Mouse (Mus musculus): ENCODE measurements around the gene Adora3. TPM values are rescaled to one million over a fixed set of nuclear protein-coding genes. Genes with fewer than 3 reads are reported as not detected.
A peak's percentile ranks its signal among the peaks of the same experiment; 100 is the strongest.

Adora3 gene
- polyA plus RNA-seq, 1 experiment from 2014 or later: 0.24 TPM

DNA sequence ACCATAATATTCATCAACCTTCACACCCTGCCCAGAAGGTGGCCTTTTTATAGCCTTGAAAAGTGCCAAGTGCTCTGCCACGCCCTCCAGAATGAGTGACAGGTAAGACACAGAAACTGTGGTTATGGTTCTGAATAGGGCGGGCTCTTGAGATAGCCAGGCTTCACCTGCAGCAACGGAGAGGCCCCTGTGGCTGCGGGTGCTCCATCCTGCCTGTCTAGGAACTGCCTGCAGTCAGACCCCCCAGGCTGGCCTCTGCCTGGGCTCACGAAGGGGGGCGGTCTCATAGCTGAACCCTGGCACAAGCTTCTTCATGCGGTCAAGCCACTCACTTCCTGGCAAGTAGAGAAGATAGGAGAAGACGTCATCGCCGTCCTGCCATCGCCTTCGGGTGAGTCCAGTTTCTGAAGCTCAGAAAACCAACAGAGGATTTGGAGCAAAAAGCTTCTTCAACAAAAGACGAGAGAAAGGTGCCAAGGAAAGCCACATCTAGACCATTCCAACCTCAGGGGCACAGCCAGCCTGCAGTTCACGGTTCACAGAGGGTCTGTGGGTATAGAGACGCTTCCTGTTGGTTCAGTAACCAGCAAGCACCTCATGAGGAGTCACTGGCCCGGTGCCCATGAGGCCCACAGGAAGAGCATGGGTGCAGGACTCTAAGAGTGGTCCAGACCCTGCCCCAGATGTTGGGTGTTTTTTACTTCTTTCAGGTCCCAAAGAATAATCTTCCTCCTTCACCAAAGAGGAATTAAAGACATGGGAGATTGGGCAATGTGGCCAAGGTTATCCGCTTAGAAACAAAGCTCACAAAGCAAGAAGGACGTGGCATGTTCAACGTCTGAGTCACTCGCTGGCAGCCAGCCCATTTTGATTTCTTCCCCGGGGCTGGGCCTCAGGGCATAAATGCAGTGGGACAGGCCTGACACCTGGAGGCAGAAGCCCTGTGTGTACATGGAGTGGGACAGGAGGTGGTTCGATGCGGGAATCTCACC is 24.2 kb downstream of the Adora3 start:
- Histone ChIP-seq H3K4me1 (replicated peaks) (no peaks in the 10 kb centered on the region), H3K36me3 (no peaks in the 10 kb centered on the region), H3K27ac (no peak overlapping the region), H3K9me3 (no peaks in the 10 kb centered on the region), H3K4me2 (replicated peaks) (no peak overlapping the region), H3K27me3 (no peaks in the 10 kb centered on the region), H3K4me3 (replicated peaks) (no peak overlapping the region), H3K9ac (replicated peaks) (no peak overlapping the region; the same call in 1 of the 2 replicates)
- no peak for ATAC-seq
- 83% methylated on average over 23 of the region's 23 CpGs for WGBS

- Histone ChIP-seq H3K4me1 (replicated peaks) (no peaks in the 10 kb centered on the region), H3K9ac (replicated peaks) (no peak overlapping the region), H3K4me3 (replicated peaks) (no peak overlapping the region), H3K4me2 (replicated peaks) (no peak overlapping the region), H3K36me3 (no peaks in the 10 kb centered on the region), H3K27ac (no peak overlapping the region), H3K9me3 (no peaks in the 10 kb centered on the region), H3K27me3 (no peaks in the 10 kb centered on the region)
- ATAC-seq: no peak
- WGBS: 83% methylated on average over 3 of the region's 3 CpGs
Observed at GRCm38 (mm10) chr3:105896811-105897210, 26.2 kb downstream of the Adora3 start.

- no peaks in the 10 kb centered on the region for H3K27me3 ChIP-seq
- no peak for ATAC-seq
- WGBS: 99% methylated on average over 2 of the region's 2 CpGs
Observed at GRCm38 (mm10) chr3:105898325-105898724, 27.7 kb downstream of the Adora3 start.

DNA sequence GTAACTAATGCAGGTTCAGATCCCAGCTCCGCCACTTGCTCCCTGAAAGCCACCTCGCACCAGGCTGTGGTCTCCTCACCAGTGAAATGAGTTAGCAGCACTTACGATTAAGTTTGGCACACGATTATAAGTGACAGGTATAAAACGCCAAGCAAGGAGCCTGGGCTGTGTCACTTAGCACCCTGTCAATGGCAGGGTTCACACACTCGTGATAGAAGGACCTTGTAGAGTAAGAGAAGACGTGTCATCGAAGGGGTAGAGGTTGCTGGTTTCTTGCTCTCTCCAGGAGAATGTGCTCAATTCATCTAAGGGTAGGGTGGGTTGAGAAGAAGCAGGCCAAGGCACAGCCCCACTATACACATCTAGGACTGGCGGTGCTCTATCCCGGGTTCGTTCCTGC is 28.2 kb downstream of the Adora3 start:
- no peak overlapping the region for H3K27ac ChIP-seq
- no peaks in the 10 kb centered on the region for H3K27me3 ChIP-seq
- WGBS: 95% methylated on average over 11 of the region's 11 CpGs
- H3K4me1 ChIP-seq (replicated peaks): no peaks in the 10 kb centered on the region
- no peaks in the 10 kb centered on the region for H3K36me3 ChIP-seq
- H3K4me2 ChIP-seq (replicated peaks): no peak overlapping the region
- no peak overlapping the region for H3K4me3 ChIP-seq (replicated peaks)
- no peak overlapping the region for H3K9ac ChIP-seq (replicated peaks)
- H3K9me3 ChIP-seq: no peaks in the 10 kb centered on the region
- no peak for ATAC-seq

More at GRCm38 (mm10) chr3:105898325-105898724, 27.7 kb downstream of the Adora3 start:
- H3K36me3 ChIP-seq: no peaks in the 10 kb centered on the region
- H3K4me2 ChIP-seq (replicated peaks): no peak overlapping the region
- no peaks in the 10 kb centered on the region for H3K4me1 ChIP-seq (replicated peaks)
- no peaks in the 10 kb centered on the region for H3K9me3 ChIP-seq
- no peak overlapping the region for H3K4me3 ChIP-seq (replicated peaks)
- no peak overlapping the region for H3K27ac ChIP-seq
- H3K9ac ChIP-seq (replicated peaks): no peak overlapping the region

GRCm38 (mm10) chr3:105899394-105900147 is 28.9 kb downstream of the Adora3 start:
- Histone ChIP-seq H3K27ac (no peak overlapping the region), H3K4me2 (replicated peaks) (no peak overlapping the region), H3K27me3 (no peaks in the 10 kb centered on the region), H3K9ac (replicated peaks) (no peak overlapping the region), H3K4me3 (replicated peaks) (no peak overlapping the region), H3K36me3 (no peaks in the 10 kb centered on the region), H3K4me1 (replicated peaks) (no peaks in the 10 kb centered on the region), H3K9me3 (no peaks in the 10 kb centered on the region)
- 42% methylated on average over 8 of the region's 8 CpGs for WGBS
- ATAC-seq: peak; percentile 86

DNA sequence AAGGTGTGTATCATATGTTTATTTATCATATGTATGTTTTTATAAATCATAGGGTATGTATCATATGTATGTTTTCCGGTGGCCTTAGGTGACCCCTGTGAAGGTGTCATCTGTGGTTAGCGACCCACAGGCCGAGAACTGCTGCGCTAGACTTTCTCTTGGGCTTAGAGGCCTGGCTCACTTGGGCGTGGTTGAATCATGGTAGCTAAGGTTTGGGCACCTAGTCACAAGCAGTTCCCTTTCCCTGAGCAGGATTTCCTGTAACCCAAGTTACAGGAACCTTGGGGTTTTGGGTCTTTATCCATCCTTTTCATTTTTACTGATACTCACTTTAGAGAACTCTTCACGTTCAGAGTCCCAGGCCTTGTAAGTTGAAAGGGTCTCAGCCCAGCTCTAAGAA is 29.6 kb downstream of the Adora3 start:
- ATAC-seq: no peak
- WGBS: 86% methylated on average over 6 of the region's 6 CpGs

DNA sequence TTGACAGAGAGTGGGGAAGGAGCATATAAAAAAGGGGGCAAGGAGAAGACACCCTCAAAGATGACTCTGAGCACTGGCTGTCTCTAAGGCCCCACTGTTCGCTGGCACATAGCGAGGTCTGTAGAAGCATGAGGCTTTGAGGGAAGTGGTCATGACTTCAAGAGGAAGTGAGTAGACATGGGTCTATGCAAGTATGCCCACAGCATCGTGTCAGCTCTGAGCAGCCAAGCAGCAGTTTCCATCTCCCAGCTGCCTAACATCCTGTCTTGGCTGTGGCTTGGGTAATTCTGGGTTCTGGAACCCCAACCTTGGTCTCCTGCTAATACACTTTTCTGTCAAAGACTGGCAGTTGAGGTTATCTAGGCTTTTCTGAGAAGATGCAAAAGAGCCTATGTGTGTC is 30.1 kb downstream of the Adora3 start:
- Histone ChIP-seq H3K36me3 (no peaks in the 10 kb centered on the region), H3K27ac (no peak overlapping the region), H3K9ac (replicated peaks) (no peak overlapping the region), H3K27me3 (no peaks in the 10 kb centered on the region), H3K4me3 (replicated peaks) (no peak overlapping the region), H3K9me3 (no peaks in the 10 kb centered on the region), H3K4me2 (replicated peaks) (no peak overlapping the region), H3K4me1 (replicated peaks) (no peaks in the 10 kb centered on the region)
- 90% methylated on average over 3 of the region's 3 CpGs for WGBS
- no peak for ATAC-seq

More for the DNA sequence above, 29.6 kb downstream of the Adora3 start:
- Histone ChIP-seq H3K27me3 (no peaks in the 10 kb centered on the region), H3K4me2 (replicated peaks) (no peak overlapping the region), H3K4me1 (replicated peaks) (no peaks in the 10 kb centered on the region), H3K4me3 (replicated peaks) (no peak overlapping the region), H3K36me3 (no peaks in the 10 kb centered on the region), H3K27ac (no peak overlapping the region), H3K9me3 (no peaks in the 10 kb centered on the region), H3K9ac (replicated peaks) (no peak overlapping the region)

DNA sequence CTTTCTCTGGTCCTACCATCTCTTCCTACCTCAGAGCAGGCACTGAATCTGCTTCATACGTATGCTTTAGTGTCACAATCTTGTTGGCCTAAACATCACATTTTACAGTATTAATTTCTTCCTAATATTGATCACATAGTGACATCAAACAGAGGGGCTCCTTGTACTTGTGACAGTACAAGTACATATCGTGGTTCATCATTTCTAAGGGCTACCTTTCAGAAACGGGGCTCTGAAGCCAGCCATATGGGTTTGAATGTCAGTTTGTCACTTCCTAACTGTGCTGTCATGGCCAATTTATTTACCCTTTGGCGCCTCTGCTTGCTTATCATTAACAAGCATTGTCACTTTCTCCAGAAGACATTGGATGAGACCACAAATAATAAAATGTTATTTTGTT is 30.8 kb downstream of the Adora3 start:
- Histone ChIP-seq H3K36me3 (no peaks in the 10 kb centered on the region), H3K4me2 (replicated peaks) (no peak overlapping the region), H3K4me1 (replicated peaks) (no peaks in the 10 kb centered on the region), H3K27me3 (no peaks in the 10 kb centered on the region), H3K4me3 (replicated peaks) (no peak overlapping the region), H3K9ac (replicated peaks) (no peak overlapping the region), H3K9me3 (no peaks in the 10 kb centered on the region), H3K27ac (no peak overlapping the region)
- no peak for ATAC-seq
- WGBS: 81% methylated on average over 4 of the region's 4 CpGs

- Histone ChIP-seq H3K9me3 (no peaks in the 10 kb centered on the region), H3K27me3 (no peaks in the 10 kb centered on the region), H3K4me1 (replicated peaks) (no peaks in the 10 kb centered on the region), H3K4me2 (replicated peaks) (no peak overlapping the region), H3K9ac (replicated peaks) (no peak overlapping the region), H3K27ac (no peak overlapping the region), H3K4me3 (replicated peaks) (no peak overlapping the region), H3K36me3 (no peaks in the 10 kb centered on the region)
- ATAC-seq: no peak
- 82% methylated on average over 4 of the region's 4 CpGs for WGBS
Observed at GRCm38 (mm10) chr3:105904213-105904612, 33.6 kb downstream of the Adora3 start.

GRCm38 (mm10) chr3:105904721-105905120 is 34.1 kb downstream of the Adora3 start:
- no peak overlapping the region for H3K4me2 ChIP-seq (replicated peaks)
- ATAC-seq: no peak
- no peaks in the 10 kb centered on the region for H3K4me1 ChIP-seq (replicated peaks)
- 93% methylated on average over 9 of the region's 9 CpGs for WGBS
- H3K27me3 ChIP-seq: no peaks in the 10 kb centered on the region
- H3K36me3 ChIP-seq: no peaks in the 10 kb centered on the region
- no peak overlapping the region for H3K4me3 ChIP-seq (replicated peaks)
- no peak overlapping the region for H3K27ac ChIP-seq
- H3K9me3 ChIP-seq: no peaks in the 10 kb centered on the region
- H3K9ac ChIP-seq (replicated peaks): no peak overlapping the region

- ATAC-seq: no peak
Observed at GRCm38 (mm10) chr3:105907956-105908655, 37.4 kb downstream of the Adora3 start.

DNA sequence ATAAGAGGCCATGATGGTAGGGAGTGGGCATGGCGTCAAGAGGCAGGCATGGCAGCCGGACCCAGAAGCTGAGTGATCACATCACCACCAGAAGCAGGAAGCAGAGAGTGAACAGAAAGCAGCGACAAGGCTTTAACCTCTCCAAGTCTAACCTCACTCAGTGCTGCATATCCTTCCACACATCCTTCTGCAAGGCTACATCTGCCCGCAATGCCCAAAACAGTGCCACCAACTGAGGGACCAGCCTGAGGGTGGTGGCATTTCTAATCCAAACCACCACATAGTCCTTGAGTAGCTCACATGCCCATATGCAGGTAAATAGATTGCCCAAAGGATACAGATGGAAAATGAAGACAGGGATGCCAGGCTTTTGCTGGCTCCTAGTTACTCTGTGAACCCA is 38.3 kb downstream of the Adora3 start:
- H3K36me3 ChIP-seq: no peaks in the 10 kb centered on the region
- H3K4me2 ChIP-seq (replicated peaks): no peak overlapping the region
- no peak overlapping the region for H3K27ac ChIP-seq
- 93% methylated on average over 4 of the region's 4 CpGs for WGBS
- no peak overlapping the region for H3K4me3 ChIP-seq (replicated peaks)
- no peaks in the 10 kb centered on the region for H3K9me3 ChIP-seq
- no peaks in the 10 kb centered on the region for H3K27me3 ChIP-seq
- no peak for ATAC-seq
- no peak overlapping the region for H3K9ac ChIP-seq (replicated peaks)
- H3K4me1 ChIP-seq (replicated peaks): no peaks in the 10 kb centered on the region

More at GRCm38 (mm10) chr3:105907956-105908655, 37.4 kb downstream of the Adora3 start:
- H3K27ac ChIP-seq: no peak overlapping the region
- no peak overlapping the region for H3K9ac ChIP-seq (replicated peaks)
- WGBS: 41% methylated on average over 9 of the region's 9 CpGs
- H3K4me3 ChIP-seq (replicated peaks): no peak overlapping the region
- H3K4me1 ChIP-seq (replicated peaks): no peaks in the 10 kb centered on the region
- H3K36me3 ChIP-seq: no peaks in the 10 kb centered on the region
- H3K4me2 ChIP-seq (replicated peaks): no peak overlapping the region
- H3K27me3 ChIP-seq: no peaks in the 10 kb centered on the region
- H3K9me3 ChIP-seq: no peaks in the 10 kb centered on the region
